Mouse (Mus musculus): ENCODE measurements around the gene Ndufa7.

DNA sequence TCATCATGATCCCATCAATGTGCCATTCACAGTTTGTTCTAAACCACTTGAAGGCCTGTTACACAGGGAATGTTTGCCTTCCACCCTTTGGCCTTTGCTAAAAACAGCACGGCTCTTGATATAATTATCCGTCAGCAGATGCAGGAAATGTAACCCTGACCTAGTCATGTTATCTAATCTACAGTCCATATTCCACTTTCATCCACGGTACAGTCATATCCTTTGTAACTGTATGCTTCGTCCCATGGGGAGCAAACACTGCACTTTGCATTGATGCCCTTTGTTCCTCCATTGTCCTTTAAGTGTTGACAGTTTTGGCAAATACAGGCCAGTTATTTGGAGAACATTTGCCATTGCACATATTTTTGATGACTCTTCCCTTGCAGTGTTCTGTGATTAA, 35.6 kb upstream of the Ndufa7 start:
- TF ChIP-seq CTCF (IDR thresholded peaks at IDR 0.05) (no peak), EP300 (IDR thresholded peaks at IDR 0.05) (peak; percentile 55)

Measured in lung, postnatal 0 days (tissue).